Mouse (Mus musculus): ENCODE results near the gene Ppif. TPM values are rescaled to one million over a fixed set of nuclear protein-coding genes. Genes with fewer than 3 reads are reported as not detected.

Gene Ppif
- polyA plus RNA-seq, 1 experiment from 2014 or later, result 38.0 TPM

DNA sequence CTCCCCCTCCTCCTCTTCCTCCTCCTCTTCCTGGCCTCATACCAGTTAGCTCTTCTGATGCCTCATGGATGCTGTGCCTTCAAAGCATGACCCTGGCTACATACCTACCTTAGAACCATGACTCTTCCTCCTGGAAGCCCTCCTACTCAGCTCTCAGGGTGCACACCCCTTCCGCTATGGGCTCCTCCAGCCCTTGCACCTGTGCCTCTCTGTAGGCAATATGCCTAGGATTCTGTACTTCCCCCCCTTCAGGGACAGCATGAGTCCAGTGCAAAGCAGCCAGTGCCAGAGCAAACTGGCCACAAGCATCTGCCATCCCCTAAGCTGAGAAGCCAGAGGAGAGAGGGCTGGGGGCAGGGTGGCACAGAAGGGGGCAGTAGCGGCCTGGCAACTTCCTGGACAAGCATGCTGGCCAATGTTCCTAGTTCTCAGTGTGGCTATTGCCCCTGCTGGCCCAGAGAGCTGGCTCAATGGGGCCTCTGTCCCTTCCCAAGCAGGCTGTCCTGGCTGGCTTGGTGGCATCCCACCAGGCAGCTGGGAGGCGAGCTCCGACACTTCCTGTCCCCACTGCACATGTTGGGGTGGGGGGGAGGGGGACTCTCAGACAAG is 46.1 kb downstream of the Ppif start:
- H3K36me3 ChIP-seq, result no peaks in the 10 kb centered on the region
- H3K9ac ChIP-seq (replicated peaks), result no peak overlapping the region
- no peaks in the 10 kb centered on the region for H3K9me3 ChIP-seq (replicated peaks)
- H3K27me3 ChIP-seq (replicated peaks), result no peaks in the 10 kb centered on the region
- H3K4me3 ChIP-seq (replicated peaks), result no peak overlapping the region
- no peak overlapping the region for H3K4me2 ChIP-seq
- H3K27ac ChIP-seq (replicated peaks), result peak overlapping the region; percentile 20; the same call in 1 of the 2 replicates
- peak; percentile 18; the same call in 1 of the 2 replicates for ATAC-seq (ENCODE audit: low FRiP score)
- 60% methylated on average over 4 of the region's 4 CpGs for WGBS
- peaks cover 51% of the 10 kb centered on the region for H3K4me1 ChIP-seq

- H3K27ac ChIP-seq (replicated peaks), result no peak overlapping the region
- no peak overlapping the region for H3K9ac ChIP-seq (replicated peaks)
- no peaks in the 10 kb centered on the region for H3K36me3 ChIP-seq
- H3K4me3 ChIP-seq (replicated peaks), result no peak overlapping the region
- no peak overlapping the region for H3K4me2 ChIP-seq
- ATAC-seq (ENCODE audit: low FRiP score), result no peak
- H3K4me1 ChIP-seq, result peaks cover 46% of the 10 kb centered on the region
- no peaks in the 10 kb centered on the region for H3K9me3 ChIP-seq (replicated peaks)
- 80% methylated on average over 3 of the region's 3 CpGs for WGBS
- H3K27me3 ChIP-seq (replicated peaks), result no peaks in the 10 kb centered on the region
Observed at GRCm38 (mm10) chr14:25741211-25741610, 47.3 kb downstream of the Ppif start.

DNA sequence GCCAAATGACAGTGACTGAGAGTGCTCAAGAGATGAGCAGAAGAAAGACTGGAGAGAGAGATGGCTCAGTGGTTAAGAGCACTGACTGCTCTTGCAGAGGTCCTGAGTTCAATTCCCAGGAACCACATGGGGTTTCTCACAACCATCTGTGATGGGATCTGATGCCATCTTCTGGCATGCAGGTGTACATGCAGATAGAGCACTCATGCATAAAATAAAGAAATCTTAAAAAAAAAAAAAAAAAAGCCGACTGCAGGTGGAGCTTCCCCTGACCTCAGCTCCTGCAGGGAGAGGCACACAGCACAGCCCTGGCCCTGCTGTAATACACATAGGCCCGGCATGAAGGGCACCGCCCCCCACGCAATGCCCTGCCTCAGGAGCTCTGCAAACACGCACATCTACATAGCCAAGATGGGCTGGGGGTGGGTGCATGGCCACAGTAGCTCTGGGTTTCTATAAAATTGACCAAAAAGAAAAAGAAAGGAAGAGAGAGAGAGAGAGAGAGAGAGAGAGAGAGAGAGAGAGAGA is 48.0 kb downstream of the Ppif start:
- ATAC-seq (ENCODE audit: low FRiP score), result no peak
- no peaks in the 10 kb centered on the region for H3K27me3 ChIP-seq (replicated peaks)
- no peak overlapping the region for H3K27ac ChIP-seq (replicated peaks)
- H3K9me3 ChIP-seq (replicated peaks), result no peaks in the 10 kb centered on the region
- peaks cover 39% of the 10 kb centered on the region for H3K4me1 ChIP-seq
- H3K4me3 ChIP-seq (replicated peaks), result no peak overlapping the region
- H3K4me2 ChIP-seq, result no peak overlapping the region
- no peaks in the 10 kb centered on the region for H3K36me3 ChIP-seq
- no peak overlapping the region for H3K9ac ChIP-seq (replicated peaks)
- 70% methylated on average over 5 of the region's 5 CpGs for WGBS

DNA sequence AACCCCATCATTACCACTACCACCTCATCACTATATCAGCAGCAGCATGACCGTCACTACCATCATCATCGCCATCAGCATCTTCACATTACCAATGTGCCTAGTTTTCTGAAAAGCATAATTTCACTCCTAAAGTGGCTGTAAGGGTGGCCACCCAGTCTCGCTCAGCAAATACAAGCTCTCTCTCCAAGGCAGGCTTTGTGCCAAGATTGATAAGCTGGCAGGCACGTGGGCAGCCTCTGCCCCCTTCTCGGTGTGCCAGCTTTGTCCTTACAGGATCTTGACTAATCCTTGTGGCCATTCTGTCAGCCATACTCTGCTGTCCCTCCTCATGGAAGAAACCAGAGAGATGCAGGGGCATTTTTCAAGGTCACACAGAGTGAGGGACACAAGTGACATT is 49.0 kb downstream of the Ppif start:
- Histone ChIP-seq H3K36me3 (no peaks in the 10 kb centered on the region), H3K4me3 (replicated peaks) (no peak overlapping the region), H3K27me3 (replicated peaks) (no peaks in the 10 kb centered on the region), H3K9ac (replicated peaks) (no peak overlapping the region), H3K4me1 (peaks cover 32% of the 10 kb centered on the region), H3K27ac (replicated peaks) (no peak overlapping the region), H3K4me2 (no peak overlapping the region), H3K9me3 (replicated peaks) (no peaks in the 10 kb centered on the region)
- no peak for ATAC-seq (ENCODE audit: low FRiP score)
- 87% methylated on average over 5 of the region's 5 CpGs for WGBS

DNA sequence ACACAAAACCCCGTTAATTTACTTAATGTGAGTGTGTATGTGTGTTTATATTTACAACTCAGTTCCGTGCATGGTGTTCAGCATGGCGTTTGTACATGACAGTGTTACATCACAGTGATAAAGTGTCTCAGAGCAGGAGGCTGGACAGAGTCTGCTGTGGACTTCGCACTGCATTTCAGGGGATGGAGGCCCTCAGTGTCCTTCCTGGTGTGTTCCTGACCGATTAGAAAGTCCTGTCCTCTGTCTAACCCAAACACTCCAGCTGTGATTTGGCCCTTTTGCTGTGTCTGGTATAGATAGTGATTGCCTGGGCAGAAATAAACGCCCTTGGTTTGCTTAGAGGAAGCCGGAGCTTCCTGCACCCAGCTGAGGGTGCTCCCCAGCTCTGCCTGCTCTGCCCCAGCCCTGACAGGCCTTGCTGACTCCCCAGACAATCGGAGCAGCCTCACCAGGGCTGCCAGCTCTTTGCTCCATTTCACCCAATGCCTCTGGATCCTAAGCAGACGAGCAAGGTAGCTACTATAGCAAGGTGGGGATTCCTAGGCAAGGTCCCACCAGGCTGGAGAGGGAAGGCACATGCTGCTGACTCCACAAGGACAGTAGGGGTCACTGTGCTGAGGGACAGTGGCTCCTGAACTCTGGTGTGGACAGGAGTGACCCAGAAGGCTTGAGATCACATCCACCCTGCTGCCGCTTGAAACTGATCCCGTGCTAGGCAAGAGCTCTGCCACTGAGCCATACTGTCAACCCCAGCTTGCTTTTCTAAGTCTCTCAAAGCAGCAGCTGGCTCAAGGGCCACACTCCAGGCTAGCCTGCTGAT is 51.6 kb downstream of the Ppif start:
- Histone ChIP-seq H3K27ac (replicated peaks) (no peak overlapping the region), H3K4me1 (0 out of 2 replicates have a peak, but pooled peaks cover 10% of the 10 kb centered on the region), H3K4me3 (replicated peaks) (no peak overlapping the region), H3K9ac (replicated peaks) (no peak overlapping the region), H3K27me3 (replicated peaks) (no peaks in the 10 kb centered on the region), H3K4me2 (no peak overlapping the region), H3K9me3 (replicated peaks) (no peaks in the 10 kb centered on the region), H3K36me3 (no peaks in the 10 kb centered on the region)
- WGBS, result 66% methylated on average over 11 of the region's 11 CpGs
- ATAC-seq (ENCODE audit: low FRiP score), result no peak

DNA sequence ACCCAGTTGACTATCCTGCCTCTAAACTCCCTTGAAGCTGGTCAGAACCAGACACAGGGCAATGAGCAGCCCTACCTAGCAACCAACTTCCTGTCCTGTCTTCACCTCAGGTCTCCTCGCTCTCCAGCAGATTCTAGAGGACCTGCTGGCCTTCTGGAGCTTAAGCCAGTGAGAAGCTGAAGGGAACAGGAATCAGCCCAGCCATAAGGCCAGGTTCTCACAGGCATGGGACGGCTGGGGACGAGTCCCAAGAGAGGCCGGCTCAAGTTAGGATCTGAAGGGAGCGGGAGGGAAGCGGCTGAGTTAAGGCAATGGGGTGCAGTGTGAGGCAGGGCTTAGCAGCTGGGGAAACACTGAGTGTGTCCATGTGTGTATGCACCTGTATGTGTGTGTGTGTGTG is 52.4 kb downstream of the Ppif start:
- H3K4me3 ChIP-seq (replicated peaks), result no peak overlapping the region

DNA sequence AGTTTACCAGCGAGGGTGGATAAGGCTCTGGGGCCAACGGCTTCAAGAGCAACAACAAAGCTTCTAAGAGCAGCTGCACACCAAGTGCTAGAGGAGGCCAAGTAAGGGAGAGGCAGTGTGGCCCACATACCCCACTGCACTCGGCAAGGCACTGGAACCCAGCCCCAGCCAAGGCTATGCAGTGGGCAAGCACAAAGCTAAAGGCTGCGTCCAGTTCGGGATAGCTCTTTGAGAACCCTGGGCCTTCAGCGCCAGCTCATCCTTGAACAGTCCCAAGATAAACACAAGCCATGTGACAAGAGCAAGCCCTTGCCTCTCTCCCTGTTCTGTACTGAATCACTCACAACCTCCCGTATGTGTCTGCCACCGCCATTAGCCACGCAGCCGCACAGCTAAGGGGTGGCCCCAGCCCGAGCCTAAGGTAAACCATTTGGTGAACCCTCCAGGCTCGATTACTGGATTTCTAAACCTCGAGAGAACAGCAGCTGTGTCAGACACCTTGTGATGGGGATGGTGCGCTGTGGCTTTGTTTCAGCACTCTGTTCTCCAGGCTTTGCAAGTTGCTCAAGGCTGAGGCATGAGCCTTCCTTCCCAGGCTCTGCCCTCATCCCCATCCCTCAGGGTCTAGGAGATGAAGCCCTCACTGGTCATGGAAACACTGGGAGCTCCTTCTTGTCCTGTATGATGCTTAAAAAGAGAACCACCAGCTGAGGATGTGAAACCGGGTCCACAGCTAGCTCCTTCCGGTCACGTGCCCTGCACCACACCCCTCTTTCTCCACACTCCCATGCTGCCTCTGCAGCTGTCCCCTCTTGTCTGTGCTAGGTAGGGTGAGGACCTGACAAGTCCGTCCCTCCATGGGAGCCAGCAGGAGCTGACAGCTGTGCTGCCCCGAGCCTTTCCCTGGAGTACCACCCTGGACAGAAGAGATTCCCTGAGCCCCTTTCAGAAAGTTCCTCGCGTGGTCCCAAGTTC is 53.3 kb downstream of the Ppif start:
- Histone ChIP-seq H3K4me2 (no peak overlapping the region), H3K9ac (replicated peaks) (no peak overlapping the region), H3K27me3 (replicated peaks) (no peaks in the 10 kb centered on the region), H3K36me3 (no peaks in the 10 kb centered on the region), H3K9me3 (replicated peaks) (no peaks in the 10 kb centered on the region), H3K27ac (replicated peaks) (no peak overlapping the region), H3K4me1 (0 out of 2 replicates have a peak, but pooled peaks cover 11% of the 10 kb centered on the region), H3K4me3 (replicated peaks) (no peak overlapping the region)
- 83% methylated on average over 21 of the region's 21 CpGs for WGBS
- no peak for ATAC-seq (ENCODE audit: low FRiP score)

More for the DNA sequence above, 52.4 kb downstream of the Ppif start:
- no peak for ATAC-seq (ENCODE audit: low FRiP score)
- H3K4me1 ChIP-seq, result 0 out of 2 replicates have a peak, but pooled peaks cover 11% of the 10 kb centered on the region
- no peaks in the 10 kb centered on the region for H3K9me3 ChIP-seq (replicated peaks)
- WGBS, result 91% methylated on average over 6 of the region's 6 CpGs
- H3K9ac ChIP-seq (replicated peaks), result no peak overlapping the region
- no peaks in the 10 kb centered on the region for H3K27me3 ChIP-seq (replicated peaks)
- H3K36me3 ChIP-seq, result no peaks in the 10 kb centered on the region
- H3K27ac ChIP-seq (replicated peaks), result no peak overlapping the region
- no peak overlapping the region for H3K4me2 ChIP-seq

- Histone ChIP-seq H3K4me2 (no peak overlapping the region), H3K27ac (replicated peaks) (no peak overlapping the region), H3K9me3 (replicated peaks) (no peaks in the 10 kb centered on the region), H3K4me3 (replicated peaks) (no peak overlapping the region), H3K27me3 (replicated peaks) (no peaks in the 10 kb centered on the region), H3K4me1 (0 out of 2 replicates have a peak, but pooled peaks cover 11% of the 10 kb centered on the region), H3K36me3 (no peaks in the 10 kb centered on the region), H3K9ac (replicated peaks) (no peak overlapping the region)
- WGBS, result 82% methylated on average over 7 of the region's 7 CpGs
- no peak for ATAC-seq (ENCODE audit: low FRiP score)
Observed at GRCm38 (mm10) chr14:25747996-25748756, 54.2 kb downstream of the Ppif start.

GRCm38 (mm10) chr14:25749143-25749909 is 55.4 kb downstream of the Ppif start:
- Histone ChIP-seq H3K27me3 (replicated peaks) (no peaks in the 10 kb centered on the region), H3K4me3 (replicated peaks) (no peak overlapping the region), H3K36me3 (no peaks in the 10 kb centered on the region), H3K4me1 (peaks cover 12% of the 10 kb centered on the region), H3K4me2 (no peak overlapping the region), H3K9me3 (replicated peaks) (no peaks in the 10 kb centered on the region), H3K27ac (replicated peaks) (no peak overlapping the region; the same call in 1 of the 2 replicates), H3K9ac (replicated peaks) (no peak overlapping the region)
- ATAC-seq (ENCODE audit: low FRiP score), result no peak
- 63% methylated on average over 13 of the region's 13 CpGs for WGBS

Data from neural tube, embryonic 15.5 days (tissue).